Mouse (Mus musculus): ENCODE data around the gene Zfp329. TPM values are rescaled to one million over a fixed set of nuclear protein-coding genes. Genes with fewer than 3 reads are reported as not detected.
A peak's percentile ranks its signal among the peaks of the same experiment; 100 is the strongest.
"Not testable (repeated sequence)": the region's sequence is repeated elsewhere in the genome, so short reads cannot be mapped to it uniquely, and the experiment has no call there.

The Zfp329 gene
- polyA plus RNA-seq, 2 experiments, result 12.1 to 13.6 TPM

DNA sequence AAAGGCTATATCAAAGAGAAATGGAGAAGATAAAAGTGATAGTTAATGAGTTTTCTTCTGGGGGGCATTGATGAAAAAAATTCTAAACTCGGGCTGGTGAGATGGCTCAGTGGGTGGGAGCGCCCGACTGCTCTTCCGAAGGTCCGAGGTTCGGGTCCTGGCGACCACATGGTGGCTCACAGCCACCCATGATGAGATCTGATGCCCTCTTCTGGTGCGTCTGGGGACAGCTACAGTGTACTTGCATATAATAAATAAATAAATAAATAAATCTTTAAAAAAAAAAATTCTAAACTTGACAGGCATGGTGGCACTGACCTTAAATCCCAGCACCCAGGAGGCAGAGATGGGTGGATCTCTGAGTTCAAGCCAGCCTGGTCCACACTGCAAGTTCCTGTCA, 3.1 kb downstream of the Zfp329 start:
- ATAC-seq (ENCODE audit: low FRiP score, low read depth) (no peak), DNase-seq (ENCODE audit: low spot score) (no peak)
- no peak overlapping the region for H3K4me3 ChIP-seq (replicated peaks; ENCODE audit: low read length)
- H3K9me3 ChIP-seq (ENCODE audit: control insufficient read depth, low read length), result peaks cover 45% of the 10 kb centered on the region
- H3K36me3 ChIP-seq (ENCODE audit: control insufficient read depth, insufficient read depth, low read length), result peaks cover 45% of the 10 kb centered on the region
- no peak for TF ChIP-seq POLR2A (IDR thresholded peaks at IDR 0.05; ENCODE audit: borderline replicate concordance, extremely low read depth, insufficient read depth, insufficient read length)
- WGBS, result 99% methylated on average over 8 of the region's 8 CpGs
- no peak overlapping the region for H3K27ac ChIP-seq (replicated peaks; ENCODE audit: low read depth, low read length)
- no peaks in the 10 kb centered on the region for H3K27me3 ChIP-seq (ENCODE audit: control insufficient read depth, insufficient read depth, low read length)
- no peak overlapping the region for H3K9ac ChIP-seq (ENCODE audit: low read depth, low read length, severe bottlenecking)
- no peak overlapping the region for H3K4me2 ChIP-seq (replicated peaks; ENCODE audit: low read depth, low read length, severe bottlenecking)
- H3K4me1 ChIP-seq (ENCODE audit: control insufficient read depth, insufficient read depth, low read length), result peaks cover 6% of the 10 kb centered on the region; the same call in 1 of the 2 replicates

DNA sequence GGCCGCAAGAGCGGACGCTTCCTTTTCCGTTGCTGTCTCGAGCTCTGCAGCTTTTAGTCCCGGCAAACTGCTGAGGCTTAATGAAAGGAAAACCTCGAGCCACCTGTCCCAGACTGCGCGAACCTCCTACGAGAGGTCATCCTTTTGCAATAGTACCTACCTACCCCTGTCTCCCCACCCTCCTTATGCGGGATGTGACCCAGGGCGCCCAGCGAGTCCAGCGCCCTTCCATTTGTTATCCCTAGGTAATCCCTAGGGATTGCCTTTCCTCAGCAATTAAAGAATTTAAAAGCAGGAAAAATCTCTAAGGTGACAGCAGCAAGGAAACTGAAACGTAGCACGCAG, 15.0 kb downstream of the Zfp329 start:
- TF ChIP-seq POLR2A (IDR thresholded peaks at IDR 0.05; ENCODE audit: borderline replicate concordance, extremely low read depth, insufficient read depth, insufficient read length), result no peak
- H3K4me3 ChIP-seq (replicated peaks; ENCODE audit: low read length), result peak overlapping the region; percentile 55
- H3K9me3 ChIP-seq (ENCODE audit: control insufficient read depth, low read length), result peaks cover 6% of the 10 kb centered on the region
- H3K4me1 ChIP-seq (ENCODE audit: control insufficient read depth, insufficient read depth, low read length), result 0 out of 2 replicates have a peak, but pooled peaks cover 5% of the 10 kb centered on the region
- peaks cover 27% of the 10 kb centered on the region for H3K36me3 ChIP-seq (ENCODE audit: control insufficient read depth, insufficient read depth, low read length)
- peak overlapping the region; percentile 71 for H3K4me2 ChIP-seq (replicated peaks; ENCODE audit: low read depth, low read length, severe bottlenecking)
- peak overlapping the region; percentile 81 for H3K9ac ChIP-seq (ENCODE audit: low read depth, low read length, severe bottlenecking)
- under 1% methylated on average over 16 of the region's 16 CpGs for WGBS
- H3K27ac ChIP-seq (replicated peaks; ENCODE audit: low read depth, low read length), result peak overlapping the region; percentile 83
- no peaks in the 10 kb centered on the region for H3K27me3 ChIP-seq (ENCODE audit: control insufficient read depth, insufficient read depth, low read length)
- DNase-seq (ENCODE audit: low spot score), result no peak
- ATAC-seq (ENCODE audit: low FRiP score, low read depth), result peak; percentile 74; the same call in 1 of the 2 replicates

GRCm38 (mm10) chr7:12802866-12803726, 15.6 kb downstream of the Zfp329 start, which contains the start of gene Zscan18:
TSS of gene Zscan18 (minus strand) at chr7:12803635.
- H3K27me3 ChIP-seq (ENCODE audit: control insufficient read depth, insufficient read depth, low read length), result no peaks in the 10 kb centered on the region
- DNase-seq (ENCODE audit: low spot score), result peak; percentile 85
- no peaks in the 10 kb centered on the region for H3K9me3 ChIP-seq (ENCODE audit: control insufficient read depth, low read length)
- H3K36me3 ChIP-seq (ENCODE audit: control insufficient read depth, insufficient read depth, low read length), result peaks cover 21% of the 10 kb centered on the region
- 0 out of 2 replicates have a peak, but pooled peaks cover 5% of the 10 kb centered on the region for H3K4me1 ChIP-seq (ENCODE audit: control insufficient read depth, insufficient read depth, low read length)
- peak within 1 kb of the TSS; percentile 83 for H3K27ac ChIP-seq (replicated peaks; ENCODE audit: low read depth, low read length)
- TF ChIP-seq POLR2A (IDR thresholded peaks at IDR 0.05; ENCODE audit: borderline replicate concordance, extremely low read depth, insufficient read depth, insufficient read length), result no peak
- peak; percentile 94 for ATAC-seq (ENCODE audit: low FRiP score, low read depth)
- H3K4me2 ChIP-seq (replicated peaks; ENCODE audit: low read depth, low read length, severe bottlenecking), result peak within 1 kb of the TSS; percentile 71
- peak within 1 kb of the TSS; percentile 55 for H3K4me3 ChIP-seq (replicated peaks; ENCODE audit: low read length)
- H3K9ac ChIP-seq (ENCODE audit: low read depth, low read length, severe bottlenecking), result peak within 1 kb of the TSS; percentile 81
- 9% methylated on average over 30 of the region's 31 CpGs for WGBS

DNA sequence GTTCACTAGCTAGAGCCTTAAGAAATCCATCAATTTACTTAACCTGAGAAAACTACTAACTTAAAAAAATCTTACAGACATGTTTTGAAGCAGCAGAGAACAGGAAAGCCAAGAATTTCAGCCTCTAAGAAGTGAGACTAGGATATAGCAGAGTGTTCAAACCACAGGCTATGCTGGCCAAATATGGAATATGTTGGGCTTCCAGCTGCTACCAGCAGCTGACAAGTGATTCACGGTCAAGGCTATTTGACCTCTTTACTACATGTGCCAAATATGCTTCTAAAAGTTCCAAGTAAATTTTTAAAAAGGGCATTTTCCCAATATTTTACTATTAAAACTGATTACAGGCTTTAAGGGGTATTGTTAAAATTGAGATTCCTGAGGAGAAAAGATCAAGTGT, 19.1 kb downstream of the Zfp329 start:
- ATAC-seq (ENCODE audit: low FRiP score, low read depth) (no peak), DNase-seq (ENCODE audit: low spot score) (no peak)
- no peak overlapping the region for H3K27ac ChIP-seq (replicated peaks; ENCODE audit: low read depth, low read length)
- peaks cover 9% of the 10 kb centered on the region; the same call in 1 of the 2 replicates for H3K9me3 ChIP-seq (ENCODE audit: control insufficient read depth, low read length)
- no peak overlapping the region for H3K9ac ChIP-seq (ENCODE audit: low read depth, low read length, severe bottlenecking)
- 83% methylated on average over 1 of the region's 1 CpGs for WGBS
- no peak overlapping the region for H3K4me3 ChIP-seq (replicated peaks; ENCODE audit: low read length)
- H3K4me2 ChIP-seq (replicated peaks; ENCODE audit: low read depth, low read length, severe bottlenecking), result no peak overlapping the region
- no peaks in the 10 kb centered on the region for H3K27me3 ChIP-seq (ENCODE audit: control insufficient read depth, insufficient read depth, low read length)
- TF ChIP-seq POLR2A (IDR thresholded peaks at IDR 0.05; ENCODE audit: borderline replicate concordance, extremely low read depth, insufficient read depth, insufficient read length), result no peak
- H3K36me3 ChIP-seq (ENCODE audit: control insufficient read depth, insufficient read depth, low read length), result peaks cover 5% of the 10 kb centered on the region; the same call in 1 of the 2 replicates
- 0 out of 2 replicates have a peak, but pooled peaks cover 5% of the 10 kb centered on the region for H3K4me1 ChIP-seq (ENCODE audit: control insufficient read depth, insufficient read depth, low read length)

- ATAC-seq (ENCODE audit: low FRiP score, low read depth) (no peak), DNase-seq (ENCODE audit: low spot score) (no peak)
- TF ChIP-seq POLR2A (IDR thresholded peaks at IDR 0.05; ENCODE audit: borderline replicate concordance, extremely low read depth, insufficient read depth, insufficient read length), result no peak
- 69% methylated on average over 2 of the region's 2 CpGs for WGBS
- peaks cover 9% of the 10 kb centered on the region; the same call in 1 of the 2 replicates for H3K9me3 ChIP-seq (ENCODE audit: control insufficient read depth, low read length)
- H3K36me3 ChIP-seq (ENCODE audit: control insufficient read depth, insufficient read depth, low read length), result peaks cover 5% of the 10 kb centered on the region; the same call in 1 of the 2 replicates
- no peak overlapping the region for H3K9ac ChIP-seq (ENCODE audit: low read depth, low read length, severe bottlenecking)
- H3K4me1 ChIP-seq (ENCODE audit: control insufficient read depth, insufficient read depth, low read length), result 0 out of 2 replicates have a peak, but pooled peaks cover 3% of the 10 kb centered on the region
- no peaks in the 10 kb centered on the region for H3K27me3 ChIP-seq (ENCODE audit: control insufficient read depth, insufficient read depth, low read length)
- no peak overlapping the region for H3K4me3 ChIP-seq (replicated peaks; ENCODE audit: low read length)
- no peak overlapping the region for H3K27ac ChIP-seq (replicated peaks; ENCODE audit: low read depth, low read length)
- no peak overlapping the region for H3K4me2 ChIP-seq (replicated peaks; ENCODE audit: low read depth, low read length, severe bottlenecking)
Observed at GRCm38 (mm10) chr7:12797971-12798370, 20.7 kb downstream of the Zfp329 start.

DNA sequence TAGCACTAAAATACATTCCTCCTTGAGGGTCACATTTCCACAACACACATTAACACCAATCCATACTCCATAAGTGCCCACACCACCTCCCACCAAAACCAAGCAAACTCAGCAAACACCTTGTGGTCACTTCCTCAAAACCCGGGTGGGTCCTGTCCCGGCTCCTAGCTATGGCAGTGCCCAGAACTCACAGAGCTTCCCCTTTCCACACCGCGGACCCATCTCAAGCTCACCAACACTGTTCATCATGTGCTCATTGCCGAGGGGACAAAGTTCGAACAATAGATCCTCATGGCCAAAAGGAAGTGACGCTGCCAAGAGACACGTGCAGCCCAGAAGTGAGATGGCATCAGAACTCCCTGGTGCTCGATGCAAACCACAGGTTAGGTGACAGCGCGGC, 26.0 kb downstream of the Zfp329 start:
- H3K4me2 ChIP-seq (replicated peaks; ENCODE audit: low read depth, low read length, severe bottlenecking); DNase-seq (ENCODE audit: low spot score); H3K4me1 ChIP-seq (ENCODE audit: control insufficient read depth, insufficient read depth, low read length); H3K4me3 ChIP-seq (replicated peaks; ENCODE audit: low read length); H3K9ac ChIP-seq (ENCODE audit: low read depth, low read length, severe bottlenecking); H3K27ac ChIP-seq (replicated peaks; ENCODE audit: low read depth, low read length); ATAC-seq (ENCODE audit: low FRiP score, low read depth); H3K9me3 ChIP-seq (ENCODE audit: control insufficient read depth, low read length); H3K36me3 ChIP-seq (ENCODE audit: control insufficient read depth, insufficient read depth, low read length); H3K27me3 ChIP-seq (ENCODE audit: control insufficient read depth, insufficient read depth, low read length): not testable (repeated sequence)
- 85% methylated on average over 11 of the region's 11 CpGs for WGBS
